In genomic region chr1:165230691-165231090, GRCm38 (mm10) we compare ENCODE assay signal across 17 mouse cellular contexts. TPM values are rescaled to one million over a fixed set of nuclear protein-coding genes. Genes with fewer than 3 reads are reported as not detected.
A peak's percentile ranks its signal among the peaks of the same experiment; 100 is the strongest.
DNase-seq lines count a peak whose midpoint lies in the region; ATAC-seq and TF ChIP-seq lines count a peak whose summit lies in the region.
"Had no signal": no experiment of that assay in that cellular context is flagged by ENCODE, and none has a peak within 500 bp of the region (broad histone marks: within the 10 kb centered on the region; RNA-seq: fewer than 3 reads in every experiment).

No protein-coding gene starts in this region.

- ATAC-seq in kidney, postnatal 0 days (replicated peaks; ENCODE audit: low FRiP score, low read depth), result no peak
- ATAC-seq in Patski, result no peak

- POLR2A ChIA-PET in Patski (lab: Charles Lee), result no interaction called here

- no peaks in the 10 kb centered on the region for H3K9me3 ChIP-seq in kidney, postnatal 0 days (replicated peaks; ENCODE audit: low read length)
- H3K9me3 ChIP-seq: embryonic facial prominence, embryonic 12.5 days; forebrain, embryonic 10.5 days; heart, embryonic 13.5 days; kidney, embryonic 15.5 days; midbrain, embryonic 12.5 days had no signal

- no peak overlapping the region for H3K27ac ChIP-seq in kidney, postnatal 0 days
- H3K27ac ChIP-seq: embryonic facial prominence, embryonic 12.5 days; forebrain, embryonic 10.5 days; heart, embryonic 13.5 days; hindbrain, embryonic 14.5 days; kidney, embryonic 15.5 days; midbrain, embryonic 12.5 days had no signal

- CTCF ChIA-PET in Patski (lab: Charles Lee), result no interaction called here

- WGBS in kidney, postnatal 0 days, result 94% methylated on average over 4 of the region's 4 CpGs

- in situ Hi-C loops in Patski (cut with MboI; ENCODE audit: low pct_unique_long_range_greater_than_20kb), result loop anchor here (10.0 kb wide), 1 partner anchor 234 kb away; the partner anchor contains the start of genes Dcaf6 and Mpc2

- 0 out of 2 replicates have a peak, but pooled peaks cover 8% of the 10 kb centered on the region for H3K36me3 ChIP-seq in kidney, postnatal 0 days (ENCODE audit: insufficient read depth, low read length)

- no peak overlapping the region for H3K4me3 ChIP-seq in kidney, postnatal 0 days (replicated peaks; ENCODE audit: low read depth, low read length)
- H3K4me3 ChIP-seq: embryonic facial prominence, embryonic 12.5 days; forebrain, embryonic 10.5 days; heart, embryonic 13.5 days; kidney, embryonic 15.5 days; midbrain, embryonic 12.5 days had no signal

- no peaks in the 10 kb centered on the region for H3K27me3 ChIP-seq in kidney, postnatal 0 days (ENCODE audit: insufficient read depth, low read length)
- H3K27me3 ChIP-seq in Patski, result no peaks in the 10 kb centered on the region
- H3K27me3 ChIP-seq: embryonic facial prominence, embryonic 12.5 days; heart, embryonic 13.5 days; kidney, embryonic 15.5 days; midbrain, embryonic 12.5 days had no signal

- H3K9ac ChIP-seq in kidney, postnatal 0 days (ENCODE audit: low read depth, low read length), result no peak overlapping the region
- H3K9ac ChIP-seq: embryonic facial prominence, embryonic 12.5 days; heart, embryonic 13.5 days; hindbrain, embryonic 14.5 days; kidney, embryonic 15.5 days; midbrain, embryonic 12.5 days had no signal

- no peaks in the 10 kb centered on the region; the same call in 1 of the 2 replicates for H3K4me1 ChIP-seq in kidney, postnatal 0 days (replicated peaks; ENCODE audit: insufficient read depth, low read length)

- no peak for DNase-seq in kidney, postnatal 0 days (ENCODE audit: low spot score)
- DNase-seq in kidney, adult 18-20 months, result no peak
- DNase-seq in thymus, postnatal 14 days, result peak; percentile 30
- DNase-seq in thymus, postnatal 25 days, result no peak
- DNase-seq in Patski (ENCODE audit: low read depth, low spot score), result no peak
- DNase-seq in urinary bladder, postnatal 14 days (ENCODE audit: low spot score), result no peak
- no peak for DNase-seq in adipocyte (ENCODE audit: low spot score)
- DNase-seq: adrenal gland, postnatal 10 days; cerebellum, postnatal 10 days; lung, postnatal 10 days; spleen, adult 18-20 months had no signal

- peak; percentile 44; the same call in 1 of the 2 replicates for TF ChIP-seq CTCF in kidney, postnatal 0 days (IDR thresholded peaks at IDR 0.05; ENCODE audit: low read depth)
- peak; percentile 65 for TF ChIP-seq CTCF in Patski (IDR thresholded peaks at IDR 0.05)

- no peak overlapping the region for H3K4me2 ChIP-seq in kidney, postnatal 0 days (ENCODE audit: low read length)
- H3K4me2 ChIP-seq: embryonic facial prominence, embryonic 12.5 days; heart, embryonic 13.5 days; hindbrain, embryonic 14.5 days; kidney, embryonic 15.5 days; midbrain, embryonic 12.5 days had no signal

RNA-seq across cellular contexts. Expression of gene Tiprl, which starts 6.1 kb away (rescaled TPM):
- 100 and 103 TPM in 2 replicates for polyA plus RNA-seq in kidney, postnatal 0 days (2015; fragmentation: Nextera tagmentation; extraction: Ambion mirVana)
- polyA plus RNA-seq in Patski (2021), result 72.6 TPM

RNA-seq across cellular contexts. Expression of gene Sft2d2, which starts 36.5 kb away (rescaled TPM):
- 21.2 and 21.4 TPM in 2 replicates for polyA plus RNA-seq in kidney, postnatal 0 days (2015; fragmentation: Nextera tagmentation; extraction: Ambion mirVana)
- polyA plus RNA-seq in Patski (2021), result 44.8 TPM
